Mouse (Mus musculus): ENCODE measurements at regions not wholly inside any gene's neighbourhood (a gene's known extent, or its start where the extent isn't known, plus 50 kb on each side); places are given as distances from the start of the nearest gene placed in this dataset.
A peak's percentile ranks its signal among the peaks of the same experiment; 100 is the strongest.

- DNase-seq (ENCODE audit: low spot score): no peak
- Histone ChIP-seq H3K9ac (ENCODE audit: low read depth, low read length) (no peak overlapping the region), H3K9me3 (replicated peaks; ENCODE audit: low read length) (no peaks in the 10 kb centered on the region; the same call in 1 of the 2 replicates), H3K4me3 (replicated peaks; ENCODE audit: low read depth, low read length) (no peak overlapping the region), H3K27me3 (ENCODE audit: insufficient read depth, low read length) (no peaks in the 10 kb centered on the region), H3K27ac (no peak overlapping the region), H3K4me2 (ENCODE audit: low read length) (no peak overlapping the region), H3K36me3 (ENCODE audit: insufficient read depth, low read length) (no peaks in the 10 kb centered on the region), H3K4me1 (replicated peaks; ENCODE audit: insufficient read depth, low read length) (no peaks in the 10 kb centered on the region)
- TF ChIP-seq CTCF (IDR thresholded peaks at IDR 0.05; ENCODE audit: low read depth): peak; percentile 49
- no peak for ATAC-seq (replicated peaks; ENCODE audit: low FRiP score, low read depth)
- whole genome bisulfite sequencing: 61% methylated on average over 2 of the region's 2 CpGs
Measured at GRCm38 (mm10) chr2:174929718-174930117, 80.3 kb upstream of the Gm14444 start.

- TF ChIP-seq CTCF (IDR thresholded peaks at IDR 0.05; ENCODE audit: low read depth): peak; percentile 100
- Histone ChIP-seq H3K4me3 (replicated peaks; ENCODE audit: low read depth, low read length) (no peak overlapping the region), H3K27ac (no peak overlapping the region), H3K27me3 (ENCODE audit: insufficient read depth, low read length) (no peaks in the 10 kb centered on the region), H3K36me3 (ENCODE audit: insufficient read depth, low read length) (no peaks in the 10 kb centered on the region), H3K4me1 (replicated peaks; ENCODE audit: insufficient read depth, low read length) (no peaks in the 10 kb centered on the region), H3K4me2 (ENCODE audit: low read length) (peak overlapping the region; percentile 6; the same call in 1 of the 2 replicates), H3K9ac (ENCODE audit: low read depth, low read length) (no peak overlapping the region), H3K9me3 (replicated peaks; ENCODE audit: low read length) (no peaks in the 10 kb centered on the region; the same call in 1 of the 2 replicates)
- ATAC-seq (replicated peaks; ENCODE audit: low FRiP score, low read depth) (peak; percentile 67), DNase-seq (ENCODE audit: low spot score) (peak; percentile 94)
- 35% methylated on average over 20 of the region's 20 CpGs for WGBS
Measured at GRCm38 (mm10) chr2:174932137-174933012, 77.7 kb upstream of the Gm14444 start.

- H3K27me3 ChIP-seq (ENCODE audit: insufficient read depth, low read length): no peaks in the 10 kb centered on the region
- no peak overlapping the region for H3K4me3 ChIP-seq (replicated peaks; ENCODE audit: low read depth, low read length)
- WGBS: 13% methylated on average over 6 of the region's 6 CpGs
- no peaks in the 10 kb centered on the region; the same call in 1 of the 2 replicates for H3K9me3 ChIP-seq (replicated peaks; ENCODE audit: low read length)
- no peaks in the 10 kb centered on the region for H3K4me1 ChIP-seq (replicated peaks; ENCODE audit: insufficient read depth, low read length)
- H3K9ac ChIP-seq (ENCODE audit: low read depth, low read length): no peak overlapping the region
- no peak overlapping the region for H3K27ac ChIP-seq
- no peaks in the 10 kb centered on the region for H3K36me3 ChIP-seq (ENCODE audit: insufficient read depth, low read length)
- no peak for TF ChIP-seq CTCF (IDR thresholded peaks at IDR 0.05; ENCODE audit: low read depth)
- no peak overlapping the region for H3K4me2 ChIP-seq (ENCODE audit: low read length)
- no peak for DNase-seq (ENCODE audit: low spot score)
- peak; percentile 71; the same call in 1 of the 2 replicates for ATAC-seq (replicated peaks; ENCODE audit: low FRiP score, low read depth)
Measured at GRCm38 (mm10) chr2:174933013-174933353, 77.1 kb upstream of the Gm14444 start.

GRCm38 (mm10) chr2:174936665-174937064 is 73.4 kb upstream of the Gm14444 start:
- peak; percentile 56; the same call in 1 of the 2 replicates for TF ChIP-seq CTCF (IDR thresholded peaks at IDR 0.05; ENCODE audit: low read depth)
- Histone ChIP-seq H3K4me1 (replicated peaks; ENCODE audit: insufficient read depth, low read length) (no peaks in the 10 kb centered on the region), H3K9ac (ENCODE audit: low read depth, low read length) (no peak overlapping the region), H3K36me3 (ENCODE audit: insufficient read depth, low read length) (no peaks in the 10 kb centered on the region), H3K27ac (no peak overlapping the region), H3K4me3 (replicated peaks; ENCODE audit: low read depth, low read length) (no peak overlapping the region), H3K27me3 (ENCODE audit: insufficient read depth, low read length) (no peaks in the 10 kb centered on the region), H3K9me3 (replicated peaks; ENCODE audit: low read length) (no peaks in the 10 kb centered on the region), H3K4me2 (ENCODE audit: low read length) (no peak overlapping the region)
- DNase-seq (ENCODE audit: low spot score): peak; percentile 33
- no peak for ATAC-seq (replicated peaks; ENCODE audit: low FRiP score, low read depth)
- 46% methylated on average over 5 of the region's 5 CpGs for WGBS

- no peak overlapping the region for H3K9ac ChIP-seq (ENCODE audit: low read depth, low read length)
- no peaks in the 10 kb centered on the region for H3K27me3 ChIP-seq (ENCODE audit: insufficient read depth, low read length)
- no peak overlapping the region for H3K27ac ChIP-seq
- no peaks in the 10 kb centered on the region for H3K36me3 ChIP-seq (ENCODE audit: insufficient read depth, low read length)
- H3K4me3 ChIP-seq (replicated peaks; ENCODE audit: low read depth, low read length): no peak overlapping the region
- ATAC-seq (replicated peaks; ENCODE audit: low FRiP score, low read depth) (no peak), DNase-seq (ENCODE audit: low spot score) (no peak)
- H3K4me1 ChIP-seq (replicated peaks; ENCODE audit: insufficient read depth, low read length): no peaks in the 10 kb centered on the region
- no peak overlapping the region for H3K4me2 ChIP-seq (ENCODE audit: low read length)
- WGBS: 75% methylated on average over 4 of the region's 4 CpGs
- H3K9me3 ChIP-seq (replicated peaks; ENCODE audit: low read length): no peaks in the 10 kb centered on the region
- TF ChIP-seq CTCF (IDR thresholded peaks at IDR 0.05; ENCODE audit: low read depth): no peak
Measured at GRCm38 (mm10) chr2:174937930-174938329, 72.1 kb upstream of the Gm14444 start.

- ATAC-seq (replicated peaks; ENCODE audit: low FRiP score, low read depth): no peak
- Histone ChIP-seq H3K9ac (ENCODE audit: low read depth, low read length) (no peak overlapping the region), H3K4me1 (replicated peaks; ENCODE audit: insufficient read depth, low read length) (no peaks in the 10 kb centered on the region), H3K9me3 (replicated peaks; ENCODE audit: low read length) (no peaks in the 10 kb centered on the region), H3K4me3 (replicated peaks; ENCODE audit: low read depth, low read length) (no peak overlapping the region), H3K27me3 (ENCODE audit: insufficient read depth, low read length) (no peaks in the 10 kb centered on the region), H3K27ac (no peak overlapping the region), H3K4me2 (ENCODE audit: low read length) (no peak overlapping the region), H3K36me3 (ENCODE audit: insufficient read depth, low read length) (no peaks in the 10 kb centered on the region)
- no peak for TF ChIP-seq CTCF (IDR thresholded peaks at IDR 0.05; ENCODE audit: low read depth)
- WGBS: 88% methylated on average over 4 of the region's 4 CpGs
- no peak for DNase-seq (ENCODE audit: low spot score)
Measured at GRCm38 (mm10) chr2:174942221-174942620, 67.8 kb upstream of the Gm14444 start.
